Mouse (Mus musculus) olfactory bulb, adult 2 months (tissue): ENCODE measurements around the gene Rnf220. TPM values are rescaled to one million over a fixed set of nuclear protein-coding genes. Genes with fewer than 3 reads are reported as not detected.

Experiments
- H3K27ac ChIP-seq: fragments of 200-500 bp; 2 replicates; pipeline ENCODE4 v1.5.1; 2012; ENCODE audit warnings: low read depth, low read length; ENCODE audit not compliant: insufficient read depth
- H3K4me1 ChIP-seq: fragments of 200-500 bp; 2 replicates; pipeline ENCODE4 v1.6.1; 2012; ENCODE audit warnings: low read length; ENCODE audit not compliant: control insufficient read depth, insufficient read depth
- H3K4me3 ChIP-seq: fragments of 200-500 bp; 2 replicates; pipeline ENCODE4 v1.5.1; 2012; ENCODE audit warnings: mild to moderate bottlenecking, low read depth, low read length, moderate library complexity; ENCODE audit not compliant: insufficient read depth
- CTCF ChIP-seq: fragments of 200-500 bp; IDR thresholded peaks from 2 replicates; pipeline ENCODE4 v1.5.1; 2012; ENCODE audit warnings: low read depth, mild to moderate bottlenecking, low read length, moderate library complexity; ENCODE audit not compliant: insufficient read depth
- POLR2A ChIP-seq: fragments of 200-500 bp; IDR thresholded peaks from 2 replicates; pipeline ENCODE4 v1.6.1; 2012; ENCODE audit warnings: mild to moderate bottlenecking, low read depth, low read length, moderate library complexity; ENCODE audit not compliant: insufficient read depth
- WGBS: fragments of 180-500 bp; shearing (Covaris S2); methylation state at CpG from one replicate; pipeline ENCODE4 v1.1.7; 2018; 5-methylcytosine and 5-hydroxymethylcytosine counted together
- polyA plus RNA-seq: library from polyadenylated mRNA; stranded (reverse); fragments of >200 nt; gene quantifications from 2 replicates; pipeline ENCODE4 v1.2.4, GENCODE M21; 2012; ENCODE audit warnings: low replicate concordance; ENCODE audit not compliant: missing spikeins, insufficient read depth, insufficient read length

The Rnf220 gene
- polyA plus RNA-seq, 1 experiment = not detected

DNA sequence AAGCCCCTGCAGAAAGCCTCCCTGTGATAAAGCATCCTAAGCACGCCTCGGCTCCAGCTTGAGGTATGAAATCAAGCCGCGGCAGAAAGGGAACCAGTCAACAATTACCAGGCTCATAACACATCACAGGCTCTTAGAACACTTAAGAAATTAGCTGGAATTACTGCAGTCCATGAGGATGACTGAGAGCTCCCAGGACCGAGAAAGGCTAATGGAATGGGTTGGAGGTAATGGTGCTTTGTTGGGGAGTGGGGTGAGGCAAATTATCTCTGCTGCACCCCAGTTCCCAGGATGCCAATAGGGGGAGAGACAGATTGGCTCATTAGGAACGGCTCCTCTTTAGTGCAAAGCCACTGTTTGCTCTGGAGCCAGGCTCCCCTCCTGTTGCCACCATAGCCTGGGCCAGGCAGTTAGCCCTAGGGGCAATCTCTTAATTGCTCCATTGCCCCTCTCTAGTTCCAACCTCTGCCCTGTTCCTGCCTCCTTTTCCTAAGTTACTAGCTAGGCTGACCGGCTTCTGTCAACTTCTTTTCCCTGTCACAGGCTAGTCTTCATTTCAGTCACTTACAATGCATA, 262.6 kb downstream of the Rnf220 start:
- WGBS = 69% methylated on average over 7 of the region's 7 CpGs
- H3K4me1 ChIP-seq = no peaks in the 10 kb centered on the region
- TF ChIP-seq CTCF (no peak), POLR2A (no peak)
- no peak overlapping the region for H3K4me3 ChIP-seq
- no peak overlapping the region for H3K27ac ChIP-seq

DNA sequence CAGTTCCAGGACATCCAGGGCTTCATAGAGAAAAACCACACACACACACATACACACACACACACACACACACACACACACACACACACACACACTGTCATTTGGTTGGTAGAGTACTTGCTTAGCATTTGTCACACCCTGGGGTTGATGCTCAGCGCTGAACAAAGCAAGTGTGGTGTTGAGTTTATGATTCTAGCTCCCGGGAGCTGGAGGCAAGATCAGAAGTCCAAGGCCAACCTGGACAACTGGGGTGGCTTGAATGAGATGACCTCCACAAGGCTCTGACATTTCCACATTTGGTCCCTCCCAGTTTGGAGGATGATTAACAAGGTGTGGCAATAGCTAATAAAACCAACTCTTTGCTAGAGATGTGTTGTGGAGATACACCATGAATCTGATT, 265.6 kb downstream of the Rnf220 start:
- TF ChIP-seq CTCF (no peak), POLR2A (no peak)
- WGBS = 93% methylated on average over 2 of the region's 2 CpGs
- H3K4me1 ChIP-seq = no peaks in the 10 kb centered on the region

GRCm38 (mm10) chr4:117230331-117230730, 266.5 kb downstream of the Rnf220 start:
- no peaks in the 10 kb centered on the region for H3K4me1 ChIP-seq
- H3K27ac ChIP-seq = no peak overlapping the region
- H3K4me3 ChIP-seq = no peak overlapping the region
- WGBS = 56% methylated on average over 10 of the region's 10 CpGs
- TF ChIP-seq CTCF = peak; percentile 26; the same call in 1 of the 2 replicates
- no peak for TF ChIP-seq POLR2A

More for the DNA sequence above, 265.6 kb downstream of the Rnf220 start:
- H3K27ac ChIP-seq = no peak overlapping the region
- no peak overlapping the region for H3K4me3 ChIP-seq

GRCm38 (mm10) chr4:117229590-117229989, 267.3 kb downstream of the Rnf220 start:
- no peaks in the 10 kb centered on the region for H3K4me1 ChIP-seq
- 86% methylated on average over 15 of the region's 15 CpGs for WGBS
- no peak overlapping the region for H3K27ac ChIP-seq
- TF ChIP-seq POLR2A (no peak), CTCF (no peak)
- no peak overlapping the region for H3K4me3 ChIP-seq

GRCm38 (mm10) chr4:117225250-117225649, 271.6 kb downstream of the Rnf220 start:
- Histone ChIP-seq H3K27ac (no peak overlapping the region), H3K4me1 (no peaks in the 10 kb centered on the region), H3K4me3 (no peak overlapping the region)
- TF ChIP-seq POLR2A = no peak
- no peak for TF ChIP-seq CTCF

DNA sequence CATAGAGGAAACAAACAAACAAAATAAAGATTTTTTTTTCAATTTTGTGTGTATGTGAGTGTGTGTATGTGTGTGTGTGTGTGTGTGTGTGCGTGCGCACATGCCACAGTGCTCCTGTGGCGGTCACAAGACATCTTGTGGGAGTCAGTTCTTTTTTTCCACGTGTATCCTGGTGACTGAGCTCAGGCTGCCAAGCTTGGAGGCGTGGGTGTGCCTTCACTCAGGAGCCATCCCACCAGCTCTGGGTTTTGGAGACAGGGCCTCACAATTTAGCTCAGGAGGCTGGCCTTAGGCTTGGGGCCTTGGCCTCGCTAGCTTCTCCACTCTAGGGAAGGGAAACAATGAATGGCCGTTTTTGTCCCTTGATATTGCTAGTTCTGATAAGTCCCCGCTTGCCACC, 272.7 kb downstream of the Rnf220 start:
- H3K4me1 ChIP-seq = no peaks in the 10 kb centered on the region
- WGBS = 82% methylated on average over 8 of the region's 8 CpGs
- TF ChIP-seq CTCF = no peak
- no peak overlapping the region for H3K4me3 ChIP-seq
- no peak overlapping the region for H3K27ac ChIP-seq

GRCm38 (mm10) chr4:117223001-117223400, 273.9 kb downstream of the Rnf220 start:
- H3K27ac ChIP-seq = no peak overlapping the region
- TF ChIP-seq CTCF (no peak), POLR2A (no peak)
- no peak overlapping the region for H3K4me3 ChIP-seq
- WGBS = 70% methylated on average over 5 of the region's 5 CpGs
- no peaks in the 10 kb centered on the region for H3K4me1 ChIP-seq

DNA sequence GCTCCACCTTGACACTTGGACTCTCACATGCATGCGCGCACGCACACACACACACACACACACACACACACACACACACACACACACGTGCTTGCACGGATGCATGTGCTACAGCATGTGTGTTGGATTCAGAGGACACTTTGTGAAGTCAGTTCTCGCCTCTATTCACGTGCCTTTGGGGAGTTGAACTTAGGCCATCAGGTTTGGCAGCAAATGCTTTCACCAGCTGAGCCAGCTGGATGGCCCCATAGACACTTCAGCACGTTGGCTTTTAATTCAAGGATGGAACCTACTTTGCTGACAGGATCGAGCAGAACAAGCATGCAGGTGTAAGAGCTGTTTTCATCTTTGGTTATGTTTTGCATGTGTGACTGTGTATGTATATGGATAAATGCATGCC, 275.0 kb downstream of the Rnf220 start:
- H3K4me1 ChIP-seq = peaks cover 5% of the 10 kb centered on the region; the same call in 1 of the 2 replicates
- WGBS = 78% methylated on average over 9 of the region's 9 CpGs
- no peak overlapping the region for H3K4me3 ChIP-seq
- H3K27ac ChIP-seq = no peak overlapping the region
- TF ChIP-seq CTCF (no peak), POLR2A (no peak)

Other genes starting within 250 kb of the Rnf220 start
- not detected in 2 replicates for gene Tmem53, start 245.1 kb downstream of the Rnf220 start, polyA plus RNA-seq
- not detected in 2 replicates for gene Armh1, start 244.9 kb downstream of the Rnf220 start, polyA plus RNA-seq
- not detected in 2 replicates for gene Eri3, start 53.3 kb upstream of the Rnf220 start, polyA plus RNA-seq
- not detected in 2 replicates for gene Dmap1, start 185.2 kb upstream of the Rnf220 start, polyA plus RNA-seq
- gene Gm12845, start 227.4 kb upstream of the Rnf220 start, polyA plus RNA-seq = not detected in 2 replicates